Mouse (Mus musculus) stomach, embryonic 14.5 days (tissue): ENCODE measurements at regions not wholly inside any gene's neighbourhood (a gene's known extent, or its start where the extent isn't known, plus 50 kb on each side); places are given as distances from the start of the nearest gene placed in this dataset.

ENCODE experiments used
- ATAC-seq: fragments of 200-750 bp; cut with Nextera tagmentation; 2 replicates; pipeline ENCODE4 v1.8.0; 2017; ENCODE audit warnings: low read depth, moderate TSS enrichment; ENCODE audit not compliant: insufficient number of reproducible peaks, insufficient read depth, low FRiP score
- H3K27ac ChIP-seq: fragments of 300-500 bp; sonication (generic); 2 replicates; pipeline ENCODE4 v1.5.1; 2014; ENCODE audit warnings: mild to moderate bottlenecking, low read length, moderate library complexity, mixed read lengths
- H3K27me3 ChIP-seq: fragments of 300-500 bp; sonication (generic); 2 replicates; pipeline ENCODE4 v1.6.1; 2014; ENCODE audit warnings: low read length, control low read depth, mixed read lengths; ENCODE audit not compliant: control insufficient read depth, insufficient read depth
- H3K36me3 ChIP-seq: fragments of 300-500 bp; sonication (generic); 2 replicates; pipeline ENCODE4 v1.6.1; 2014; ENCODE audit warnings: mild to moderate bottlenecking, control low read depth, low read length, moderate library complexity, mixed read lengths; ENCODE audit not compliant: control insufficient read depth, insufficient read depth
- H3K4me1 ChIP-seq: fragments of 300-500 bp; sonication (generic); 2 replicates; pipeline ENCODE4 v1.6.1; 2014; ENCODE audit warnings: low read length, control low read depth, mixed read lengths; ENCODE audit not compliant: control insufficient read depth, insufficient read depth
- H3K4me2 ChIP-seq: fragments of 300-500 bp; sonication (generic); replicated peaks from 2 replicates; pipeline ENCODE4 v1.6.1; 2014; ENCODE audit warnings: low read depth, low read length, control low read depth
- H3K4me3 ChIP-seq: fragments of 300-500 bp; sonication (generic); 2 replicates; pipeline ENCODE4 v1.5.1; 2014; ENCODE audit warnings: low read depth, low read length, control low read depth
- H3K9ac ChIP-seq: fragments of 300-500 bp; sonication (generic); replicated peaks from 2 replicates; pipeline ENCODE4 v1.6.1; 2014; ENCODE audit warnings: low read depth, mild to moderate bottlenecking, control low read depth, low read length, moderate library complexity, mixed read lengths
- H3K9me3 ChIP-seq: fragments of 300-500 bp; sonication (generic); 2 replicates; pipeline ENCODE4 v1.6.1; 2016; ENCODE audit warnings: low read depth, low read length, control low read depth; ENCODE audit not compliant: control insufficient read depth
- WGBS: fragments of 180-500 bp; shearing (Covaris S2); extraction: QIAGEN DNeasy Blood & Tissue Kit; methylation state at CpG from one replicate; pipeline ENCODE4 v1.1.7; 2014; 5-methylcytosine and 5-hydroxymethylcytosine counted together

- Histone ChIP-seq H3K4me2 (no peak overlapping the region), H3K9ac (no peak overlapping the region), H3K4me1 (no peaks in the 10 kb centered on the region), H3K9me3 (no peaks in the 10 kb centered on the region), H3K27me3 (no peaks in the 10 kb centered on the region), H3K4me3 (no peak overlapping the region), H3K36me3 (no peaks in the 10 kb centered on the region), H3K27ac (no peak overlapping the region)
- ATAC-seq: no peak
- WGBS: 61% methylated on average over 3 of the region's 3 CpGs
Measured at GRCm38 (mm10) chr13:35159456-35159855, 132.6 kb upstream of the Eci2 start.

- Histone ChIP-seq H3K4me1 (no peaks in the 10 kb centered on the region), H3K27me3 (no peaks in the 10 kb centered on the region), H3K4me2 (no peak overlapping the region), H3K27ac (no peak overlapping the region), H3K9me3 (no peaks in the 10 kb centered on the region), H3K36me3 (no peaks in the 10 kb centered on the region), H3K9ac (no peak overlapping the region), H3K4me3 (no peak overlapping the region)
- 22% methylated on average over 2 of the region's 2 CpGs for WGBS
- no peak for ATAC-seq
Measured at GRCm38 (mm10) chr13:35160767-35161166, 133.9 kb upstream of the Eci2 start.

DNA sequence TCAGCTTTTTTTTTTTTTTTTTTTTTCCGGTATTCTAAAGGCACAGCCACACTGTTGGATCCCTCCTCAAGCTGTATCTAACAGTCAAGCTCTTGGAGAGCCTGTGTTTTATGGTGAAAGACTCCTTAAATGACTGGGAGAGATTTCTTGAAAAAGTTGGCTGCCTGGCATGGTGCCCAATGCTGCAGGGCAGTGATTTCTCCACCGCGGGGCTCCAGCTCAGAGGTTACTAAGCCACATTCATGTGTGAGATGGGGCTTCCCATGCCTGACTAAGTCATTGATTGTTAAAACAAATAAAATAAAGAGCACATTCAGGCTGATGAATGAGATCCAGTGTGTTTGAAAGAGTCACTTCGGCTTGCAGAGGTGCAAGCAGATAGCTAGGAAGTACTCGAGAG lies 139.2 kb upstream of the Eci2 start:
- H3K27me3 ChIP-seq: no peaks in the 10 kb centered on the region
- 45% methylated on average over 5 of the region's 5 CpGs for WGBS
- ATAC-seq: no peak
- no peak overlapping the region for H3K27ac ChIP-seq
- no peak overlapping the region for H3K9ac ChIP-seq
- H3K4me1 ChIP-seq: no peaks in the 10 kb centered on the region
- H3K4me2 ChIP-seq: no peak overlapping the region
- H3K9me3 ChIP-seq: no peaks in the 10 kb centered on the region
- H3K4me3 ChIP-seq: no peak overlapping the region
- no peaks in the 10 kb centered on the region for H3K36me3 ChIP-seq

- WGBS: 65% methylated on average over 8 of the region's 8 CpGs
- Histone ChIP-seq H3K4me3 (no peak overlapping the region), H3K36me3 (no peaks in the 10 kb centered on the region), H3K9me3 (no peaks in the 10 kb centered on the region), H3K27me3 (no peaks in the 10 kb centered on the region), H3K4me1 (no peaks in the 10 kb centered on the region), H3K9ac (no peak overlapping the region), H3K4me2 (no peak overlapping the region), H3K27ac (no peak overlapping the region)
- ATAC-seq: no peak
Measured at GRCm38 (mm10) chr13:35166831-35167541, 140.1 kb upstream of the Eci2 start.

- Histone ChIP-seq H3K9ac (no peak overlapping the region), H3K9me3 (no peaks in the 10 kb centered on the region), H3K4me3 (no peak overlapping the region), H3K27ac (no peak overlapping the region), H3K36me3 (no peaks in the 10 kb centered on the region), H3K4me2 (no peak overlapping the region), H3K4me1 (no peaks in the 10 kb centered on the region), H3K27me3 (no peaks in the 10 kb centered on the region)
- WGBS: 77% methylated on average over 11 of the region's 11 CpGs
- no peak for ATAC-seq
Measured at GRCm38 (mm10) chr13:35171562-35172254, 144.8 kb upstream of the Eci2 start.

- no peak overlapping the region for H3K9ac ChIP-seq
- H3K27ac ChIP-seq: no peak overlapping the region
- no peaks in the 10 kb centered on the region for H3K27me3 ChIP-seq
- H3K4me2 ChIP-seq: no peak overlapping the region
- H3K4me3 ChIP-seq: no peak overlapping the region
- no peaks in the 10 kb centered on the region for H3K4me1 ChIP-seq
- no peaks in the 10 kb centered on the region for H3K9me3 ChIP-seq
- WGBS: 47% methylated on average over 2 of the region's 2 CpGs
- no peaks in the 10 kb centered on the region for H3K36me3 ChIP-seq
- ATAC-seq: no peak
Measured at GRCm38 (mm10) chr13:35173522-35173921, 146.6 kb upstream of the Eci2 start.

- Histone ChIP-seq H3K9me3 (no peaks in the 10 kb centered on the region), H3K4me3 (no peak overlapping the region), H3K27ac (no peak overlapping the region), H3K9ac (no peak overlapping the region), H3K36me3 (no peaks in the 10 kb centered on the region), H3K27me3 (no peaks in the 10 kb centered on the region), H3K4me2 (no peak overlapping the region), H3K4me1 (no peaks in the 10 kb centered on the region)
- no peak for ATAC-seq
- 62% methylated on average over 1 of the region's 1 CpGs for WGBS
Measured at GRCm38 (mm10) chr13:35175587-35175986, 148.7 kb upstream of the Eci2 start.

DNA sequence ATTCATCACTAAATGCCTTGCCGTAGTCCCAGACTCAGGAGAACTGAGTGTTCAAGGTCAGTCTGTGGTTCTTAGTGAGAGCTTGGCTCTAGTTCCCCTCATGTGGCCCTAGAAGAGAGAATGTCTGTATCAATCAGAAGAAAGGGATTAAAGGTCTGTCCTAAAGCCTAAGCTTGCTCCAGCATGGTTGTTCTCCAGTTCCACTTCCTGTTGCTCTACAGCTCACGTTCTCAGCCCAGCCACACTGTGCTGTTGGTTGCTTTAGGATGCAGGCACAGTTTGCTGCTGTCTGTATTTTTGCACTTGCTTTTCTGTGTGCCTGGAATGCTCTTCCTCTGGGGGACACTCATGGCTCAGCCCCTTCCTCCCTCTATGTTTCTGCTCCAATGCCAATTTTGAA lies 150.4 kb upstream of the Eci2 start:
- H3K27me3 ChIP-seq: no peaks in the 10 kb centered on the region
- no peak for ATAC-seq
- WGBS: 46% methylated on average over 2 of the region's 2 CpGs
- no peak overlapping the region for H3K4me2 ChIP-seq
- H3K9me3 ChIP-seq: no peaks in the 10 kb centered on the region
- H3K4me3 ChIP-seq: no peak overlapping the region
- H3K27ac ChIP-seq: no peak overlapping the region
- H3K4me1 ChIP-seq: no peaks in the 10 kb centered on the region
- H3K36me3 ChIP-seq: no peaks in the 10 kb centered on the region
- H3K9ac ChIP-seq: no peak overlapping the region
